Mouse (Mus musculus) spleen, adult 2 months (tissue): ENCODE results near the gene Gm5416.
"Not testable (repeated sequence)": the region's sequence is repeated elsewhere in the genome, so short reads cannot be mapped to it uniquely, and the experiment has no call there.

Experiments
- CTCF ChIP-seq: fragments of 200-500 bp; IDR thresholded peaks from 2 replicates; pipeline ENCODE4 v1.5.1; 2011; ENCODE audit warnings: mild to moderate bottlenecking, inconsistent platforms; ENCODE audit not compliant: insufficient read depth, insufficient read length, insufficient replicate concordance; ENCODE audit errors: extremely low read depth
- POLR2A ChIP-seq: fragments of 200-500 bp; IDR thresholded peaks from 2 replicates; pipeline ENCODE4 v1.6.1; 2011; ENCODE audit warnings: low read depth, low read length, inconsistent platforms

DNA sequence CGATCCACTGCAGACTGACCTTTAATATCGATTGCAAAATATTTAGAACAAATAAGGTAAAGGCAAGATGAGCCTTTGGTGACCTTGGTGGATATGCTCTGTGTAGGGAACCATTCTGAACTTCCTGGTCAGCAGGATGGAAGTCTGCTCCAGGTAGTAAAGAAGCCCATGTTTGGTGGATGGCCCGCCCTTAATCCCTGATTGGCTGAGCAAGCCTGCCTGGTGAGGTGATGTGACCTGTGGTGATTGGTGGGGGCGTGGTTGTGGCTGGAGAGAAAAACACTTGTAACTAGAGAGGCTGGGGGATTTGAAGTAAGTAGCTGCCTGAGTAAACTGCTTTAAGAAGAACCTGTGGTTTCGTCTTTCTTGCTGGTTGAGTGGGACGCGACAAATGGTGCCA lies 11.0 kb downstream of the Gm5416 start, which contains the start of gene 2010005H15Rik:
- TF ChIP-seq CTCF, POLR2A: not testable (repeated sequence)
